Mouse (Mus musculus): ENCODE results near the gene Crbn.

DNA sequence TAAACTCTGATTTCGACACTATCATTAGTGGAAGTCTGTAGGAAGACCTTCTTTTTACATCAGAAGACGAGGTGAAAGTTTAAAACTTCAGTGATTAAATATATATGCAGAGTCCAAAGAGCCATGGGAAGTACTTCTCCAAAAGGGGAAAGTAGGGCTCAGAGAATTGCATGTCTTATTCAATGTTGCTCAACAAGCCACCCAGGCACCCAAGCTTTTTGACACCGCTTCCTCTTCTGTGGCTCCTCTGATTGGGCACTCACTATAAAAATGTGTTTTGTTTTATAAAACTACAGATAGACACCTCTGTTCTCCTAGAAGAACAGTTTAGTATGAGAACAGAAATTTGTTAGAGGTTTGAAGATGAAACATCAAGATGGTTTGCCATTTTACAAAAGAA, 20.0 kb upstream of the Crbn start:
- TF ChIP-seq POLR2A (IDR thresholded peaks at IDR 0.05; ENCODE audit: borderline replicate concordance, extremely low read depth, insufficient read depth, insufficient read length, poor library complexity, severe bottlenecking) (no peak), CTCF (IDR thresholded peaks at IDR 0.05; ENCODE audit: borderline replicate concordance, extremely low read depth, insufficient read depth, insufficient read length) (no peak)

All from brain, embryonic 14.5 days (tissue).